Mouse (Mus musculus) erythroblast, embryonic 14.5 days (primary cell): ENCODE results near the gene App.

Source experiments
- GATA1 ChIP-seq: IDR thresholded peaks from 2 replicates; pipeline ENCODE4 v1.6.1; 2012; ENCODE audit warnings: low read length, inconsistent platforms, mixed read lengths
- TAL1 ChIP-seq: IDR thresholded peaks from 3 replicates; pipeline ENCODE4 v1.6.1; 2012; ENCODE audit warnings: low read length, inconsistent platforms, mixed read lengths

DNA sequence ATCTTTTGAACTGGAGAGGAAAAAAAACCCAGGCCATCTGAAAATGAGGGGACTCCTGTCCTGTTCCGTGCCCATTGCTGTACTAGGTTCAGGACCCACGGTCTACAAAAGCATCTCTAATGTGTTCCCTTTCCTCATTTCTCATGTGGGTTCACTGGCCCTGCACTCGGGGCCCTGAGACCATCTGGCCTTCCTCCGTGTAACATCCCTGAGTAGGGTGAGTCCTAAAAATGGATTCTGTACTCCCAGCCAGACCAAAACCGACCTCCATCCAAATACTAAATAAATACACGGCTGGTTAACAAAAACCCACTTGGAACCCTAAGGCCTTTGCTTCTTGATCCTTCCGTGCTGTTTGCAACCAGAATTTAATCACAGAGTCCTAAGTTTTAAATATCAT lies 7.9 kb downstream of the App start:
- TF ChIP-seq GATA1 = no peak
- no peak for TF ChIP-seq TAL1
